Mouse (Mus musculus): Measurements from ENCODE around the gene Ccdc39. TPM values are rescaled to one million over a fixed set of nuclear protein-coding genes. Genes with fewer than 3 reads are reported as not detected.

Gene Ccdc39
- polyA plus RNA-seq (2012; ENCODE audit: insufficient read depth, insufficient read length, low replicate concordance, missing spikeins) = not detected in 2 replicates

DNA sequence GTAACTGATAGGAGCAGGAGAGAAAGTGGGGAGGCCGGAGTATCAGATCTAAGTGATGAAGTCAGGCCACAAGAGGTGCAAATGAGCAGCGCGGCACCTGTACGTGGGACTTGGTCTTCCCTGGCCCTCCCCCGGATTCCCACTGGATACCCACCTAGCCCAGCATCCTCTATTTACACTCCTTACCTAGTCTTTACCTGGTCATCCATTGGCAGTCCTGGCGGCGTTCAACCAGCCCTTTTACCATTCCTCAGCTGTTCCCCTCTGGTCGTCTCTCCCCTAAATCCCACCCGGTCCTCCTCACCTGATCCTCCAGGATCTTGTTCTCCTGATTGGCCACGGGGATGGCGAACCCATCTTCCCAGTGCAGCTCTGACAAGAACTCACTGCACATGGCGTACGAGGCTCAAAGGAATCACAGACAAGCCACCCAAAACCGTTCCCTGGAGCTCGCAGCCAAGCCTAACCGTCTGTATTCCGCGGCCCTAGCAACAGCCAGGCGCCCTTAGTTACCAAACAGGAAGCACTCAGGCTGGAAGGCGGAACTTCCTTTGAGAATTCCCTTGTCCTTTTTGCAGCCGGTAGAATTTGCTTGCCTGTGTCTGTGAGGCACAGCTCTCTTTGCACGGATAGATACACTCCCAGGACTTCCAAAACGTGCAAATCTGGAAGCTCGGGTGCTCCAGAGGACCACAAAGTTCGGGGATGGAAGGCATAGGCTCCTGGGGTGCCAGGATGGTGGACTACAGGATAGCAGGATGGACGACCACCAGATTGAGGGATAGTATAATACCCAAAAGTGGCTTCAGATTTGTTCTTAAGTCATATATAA is at the start of gene Ccdc39:
Gene Ccdc39, minus strand, starts transcription at position 510 of the 832 bp plus-strand sequence.
- Histone ChIP-seq H3K27ac (ENCODE audit: insufficient read depth, low read depth, low read length) (no peak within 1 kb of the TSS), H3K4me3 (ENCODE audit: insufficient read depth, low read depth, low read length) (peak within 1 kb of the TSS; percentile 60), H3K4me1 (ENCODE audit: control insufficient read depth, insufficient read depth, low read length) (peaks cover 4% of the 10 kb centered on the region; the same call in 1 of the 2 replicates)
- TF ChIP-seq CTCF (IDR thresholded peaks at IDR 0.05; ENCODE audit: insufficient read depth, low read depth, low read length) = no peak
- TF ChIP-seq POLR2A (IDR thresholded peaks at IDR 0.05; ENCODE audit: insufficient read depth, low read depth, low read length) = peak; percentile 28; the same call in 1 of the 2 replicates
- 2% methylated on average over 26 of the region's 26 CpGs for WGBS

DNA sequence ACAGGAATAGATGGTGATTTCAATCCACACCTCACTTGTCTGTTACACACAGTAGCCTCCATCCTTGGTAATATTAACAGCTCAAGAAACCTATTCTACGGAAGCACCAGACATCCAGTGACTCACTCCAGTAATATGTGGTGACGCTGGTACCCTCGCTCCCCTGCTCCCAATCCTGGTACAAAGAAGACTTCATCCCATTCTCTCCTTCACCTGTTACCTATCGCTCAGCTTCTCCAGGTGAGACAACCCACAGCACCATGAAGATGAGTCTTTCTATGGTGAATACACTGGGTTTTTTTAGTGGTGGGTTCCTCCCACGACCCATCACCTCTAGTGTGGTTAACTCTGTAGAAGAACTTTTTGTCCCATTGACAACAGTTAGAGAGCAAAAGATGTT is 49.3 kb upstream of the Ccdc39 start:
- no peak overlapping the region for H3K4me3 ChIP-seq (ENCODE audit: insufficient read depth, low read depth, low read length)
- 93% methylated on average over 5 of the region's 5 CpGs for WGBS
- peaks cover 9% of the 10 kb centered on the region; the same call in 1 of the 2 replicates for H3K4me1 ChIP-seq (ENCODE audit: control insufficient read depth, insufficient read depth, low read length)
- H3K27ac ChIP-seq (ENCODE audit: insufficient read depth, low read depth, low read length) = no peak overlapping the region
- TF ChIP-seq CTCF (IDR thresholded peaks at IDR 0.05; ENCODE audit: insufficient read depth, low read depth, low read length) (no peak), POLR2A (IDR thresholded peaks at IDR 0.05; ENCODE audit: insufficient read depth, low read depth, low read length) (no peak)

DNA sequence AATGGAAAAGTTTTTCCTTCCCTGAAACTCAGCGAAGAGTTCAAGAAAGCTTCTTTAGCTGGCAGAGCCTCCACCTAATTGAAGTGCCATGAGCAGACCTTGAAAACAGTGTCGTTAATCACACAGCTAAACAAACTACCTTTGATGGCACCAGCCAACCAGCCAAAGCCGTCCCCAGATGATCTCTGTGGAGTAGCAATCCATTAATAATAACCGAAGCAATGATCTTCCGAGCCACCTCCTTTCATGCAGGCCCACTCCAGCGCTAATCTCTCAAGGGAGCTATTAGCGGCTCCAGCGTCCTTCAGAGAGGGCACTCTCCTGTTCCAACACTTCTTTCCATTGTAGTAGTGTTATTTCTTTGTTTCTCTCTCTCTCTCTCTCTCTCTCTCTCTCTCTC is 43.3 kb upstream of the Ccdc39 start:
- TF ChIP-seq CTCF (IDR thresholded peaks at IDR 0.05; ENCODE audit: insufficient read depth, low read depth, low read length) = no peak
- no peak for TF ChIP-seq POLR2A (IDR thresholded peaks at IDR 0.05; ENCODE audit: insufficient read depth, low read depth, low read length)
- H3K27ac ChIP-seq (ENCODE audit: insufficient read depth, low read depth, low read length) = no peak overlapping the region
- WGBS = 79% methylated on average over 8 of the region's 8 CpGs
- H3K4me1 ChIP-seq (ENCODE audit: control insufficient read depth, insufficient read depth, low read length) = peaks cover 9% of the 10 kb centered on the region; the same call in 1 of the 2 replicates
- H3K4me3 ChIP-seq (ENCODE audit: insufficient read depth, low read depth, low read length) = no peak overlapping the region

DNA sequence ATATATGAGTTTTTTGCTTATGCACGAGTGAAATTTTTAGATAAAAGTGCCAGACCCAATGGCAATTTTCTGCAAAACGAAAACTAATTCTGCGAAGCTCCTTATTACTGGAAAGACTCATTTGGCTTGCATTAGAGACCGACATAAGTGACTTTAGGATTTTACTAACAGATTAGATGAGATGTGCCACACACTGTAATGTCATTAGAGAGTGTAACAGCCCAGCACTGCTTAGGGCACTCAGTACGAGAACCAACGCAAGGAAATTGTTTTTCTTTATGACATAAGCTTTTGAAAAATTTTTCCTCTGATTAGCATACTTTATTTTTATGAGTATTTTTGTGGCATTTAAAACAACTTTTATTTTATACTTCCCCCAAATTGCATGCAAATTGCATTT is 39.0 kb upstream of the Ccdc39 start:
- TF ChIP-seq POLR2A (IDR thresholded peaks at IDR 0.05; ENCODE audit: insufficient read depth, low read depth, low read length) = no peak
- no peak for TF ChIP-seq CTCF (IDR thresholded peaks at IDR 0.05; ENCODE audit: insufficient read depth, low read depth, low read length)
- no peaks in the 10 kb centered on the region for H3K4me1 ChIP-seq (ENCODE audit: control insufficient read depth, insufficient read depth, low read length)
- H3K27ac ChIP-seq (ENCODE audit: insufficient read depth, low read depth, low read length) = no peak overlapping the region
- 92% methylated on average over 6 of the region's 6 CpGs for WGBS
- H3K4me3 ChIP-seq (ENCODE audit: insufficient read depth, low read depth, low read length) = no peak overlapping the region

DNA sequence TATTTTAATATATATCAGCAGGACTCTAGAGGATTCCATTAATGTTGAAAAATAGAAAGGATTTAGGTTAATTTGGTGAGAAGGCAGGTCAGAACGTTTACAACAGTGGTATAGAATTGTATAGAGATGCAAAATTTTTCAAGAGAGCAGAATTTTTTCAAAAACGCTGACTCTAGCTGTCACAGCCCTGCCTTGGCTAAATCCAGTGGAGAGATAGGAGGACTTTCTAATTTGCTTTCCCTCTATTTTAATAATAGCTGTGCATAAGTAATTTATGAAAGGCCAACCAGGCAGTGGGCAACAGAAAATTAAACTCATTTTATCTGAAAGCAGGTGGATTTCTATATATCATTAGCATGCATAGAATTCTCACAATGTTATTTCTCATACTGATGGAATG is 38.6 kb upstream of the Ccdc39 start:
- Histone ChIP-seq H3K4me1 (ENCODE audit: control insufficient read depth, insufficient read depth, low read length) (no peaks in the 10 kb centered on the region), H3K27ac (ENCODE audit: insufficient read depth, low read depth, low read length) (no peak overlapping the region), H3K4me3 (ENCODE audit: insufficient read depth, low read depth, low read length) (no peak overlapping the region)
- 85% methylated on average over 2 of the region's 2 CpGs for WGBS
- no peak for TF ChIP-seq POLR2A (IDR thresholded peaks at IDR 0.05; ENCODE audit: insufficient read depth, low read depth, low read length)
- TF ChIP-seq CTCF (IDR thresholded peaks at IDR 0.05; ENCODE audit: insufficient read depth, low read depth, low read length) = no peak

DNA sequence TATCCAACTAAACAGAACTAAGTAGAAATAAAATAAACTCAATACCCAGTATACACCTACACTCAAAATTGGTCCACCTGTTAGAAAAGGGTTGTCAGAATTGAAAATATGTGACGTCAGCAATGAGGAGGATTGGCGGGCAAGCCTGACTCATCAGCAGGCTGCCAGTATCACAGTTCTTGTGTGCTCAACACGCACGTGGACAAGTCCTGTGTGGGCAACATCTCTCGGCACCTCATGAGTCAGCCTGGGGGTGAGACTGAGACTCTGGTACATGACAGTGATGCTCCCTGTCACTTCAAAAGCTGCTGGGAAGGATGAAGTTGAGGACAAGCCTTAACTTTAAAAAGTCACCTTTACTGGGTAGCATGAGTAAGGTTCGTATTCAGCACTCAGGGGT is 34.6 kb upstream of the Ccdc39 start:
- no peak for TF ChIP-seq POLR2A (IDR thresholded peaks at IDR 0.05; ENCODE audit: insufficient read depth, low read depth, low read length)
- no peak for TF ChIP-seq CTCF (IDR thresholded peaks at IDR 0.05; ENCODE audit: insufficient read depth, low read depth, low read length)
- Histone ChIP-seq H3K4me1 (ENCODE audit: control insufficient read depth, insufficient read depth, low read length) (no peaks in the 10 kb centered on the region), H3K4me3 (ENCODE audit: insufficient read depth, low read depth, low read length) (no peak overlapping the region), H3K27ac (ENCODE audit: insufficient read depth, low read depth, low read length) (no peak overlapping the region)
- 95% methylated on average over 6 of the region's 6 CpGs for WGBS

DNA sequence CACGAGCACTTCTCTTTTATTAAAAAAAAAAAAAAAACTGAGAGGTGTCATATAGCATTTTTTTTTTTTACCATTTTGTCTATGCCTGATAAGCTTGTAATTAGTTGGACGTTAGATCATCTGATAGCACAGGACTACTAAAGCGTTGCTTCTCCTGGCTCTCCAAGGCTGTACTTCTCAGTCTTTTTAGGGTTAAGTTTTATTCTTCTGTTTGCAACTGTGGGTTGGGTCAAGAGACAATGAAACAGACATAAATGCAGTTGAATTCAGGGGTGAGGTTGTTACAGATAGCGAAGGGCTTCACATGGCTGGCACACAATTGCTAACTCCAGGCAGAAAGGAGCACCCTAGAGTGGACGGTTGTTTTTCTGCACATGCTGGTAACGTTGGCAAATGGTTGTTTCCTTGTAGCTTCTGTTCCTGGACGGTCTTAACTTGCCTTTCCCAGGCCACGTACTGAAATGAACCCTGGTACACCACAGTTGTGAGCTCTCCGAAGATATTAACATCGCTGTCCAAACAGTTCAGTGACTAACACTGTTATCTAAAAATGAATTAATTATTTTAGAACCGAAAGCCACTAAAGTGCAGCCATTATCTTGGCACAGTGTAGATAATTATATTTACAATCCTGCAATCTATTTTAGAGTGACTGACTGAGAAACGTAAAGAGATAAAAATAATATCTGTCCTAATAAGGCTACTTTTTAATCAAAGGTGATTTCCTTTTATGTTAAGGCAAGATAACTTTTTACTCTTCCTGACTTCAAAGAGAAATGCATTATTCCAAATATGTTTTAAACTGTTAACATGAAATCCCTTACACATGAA is 30.6 kb upstream of the Ccdc39 start:
- WGBS = 78% methylated on average over 12 of the region's 12 CpGs
- TF ChIP-seq CTCF (IDR thresholded peaks at IDR 0.05; ENCODE audit: insufficient read depth, low read depth, low read length) (no peak), POLR2A (IDR thresholded peaks at IDR 0.05; ENCODE audit: insufficient read depth, low read depth, low read length) (no peak)

DNA sequence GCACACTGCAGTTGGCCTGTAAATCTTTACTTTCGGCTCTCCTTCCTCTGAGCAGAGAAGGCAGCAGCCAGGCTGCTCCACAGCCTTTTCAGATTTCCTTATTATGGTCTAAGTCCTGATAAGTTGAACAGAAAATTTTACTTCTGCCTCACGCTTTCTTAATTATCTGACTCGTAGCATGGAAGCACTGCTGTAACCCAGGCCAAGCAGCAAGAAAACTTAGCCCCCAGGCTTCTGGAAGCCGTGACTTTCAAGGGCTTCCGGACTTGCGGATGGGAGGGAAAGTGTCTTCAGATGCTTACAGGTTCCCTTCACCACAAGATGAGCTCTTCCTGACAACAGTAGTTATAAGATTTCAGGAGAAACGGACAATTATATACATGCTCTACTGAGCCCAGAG is 29.7 kb upstream of the Ccdc39 start:
- Histone ChIP-seq H3K27ac (ENCODE audit: insufficient read depth, low read depth, low read length) (no peak overlapping the region), H3K4me3 (ENCODE audit: insufficient read depth, low read depth, low read length) (no peak overlapping the region), H3K4me1 (ENCODE audit: control insufficient read depth, insufficient read depth, low read length) (no peaks in the 10 kb centered on the region)
- no peak for TF ChIP-seq CTCF (IDR thresholded peaks at IDR 0.05; ENCODE audit: insufficient read depth, low read depth, low read length)
- TF ChIP-seq POLR2A (IDR thresholded peaks at IDR 0.05; ENCODE audit: insufficient read depth, low read depth, low read length) = no peak
- WGBS = 78% methylated on average over 7 of the region's 7 CpGs

More for the DNA sequence above, 30.6 kb upstream of the Ccdc39 start:
- Histone ChIP-seq H3K4me3 (ENCODE audit: insufficient read depth, low read depth, low read length) (no peak overlapping the region), H3K27ac (ENCODE audit: insufficient read depth, low read depth, low read length) (no peak overlapping the region), H3K4me1 (ENCODE audit: control insufficient read depth, insufficient read depth, low read length) (no peaks in the 10 kb centered on the region)

DNA sequence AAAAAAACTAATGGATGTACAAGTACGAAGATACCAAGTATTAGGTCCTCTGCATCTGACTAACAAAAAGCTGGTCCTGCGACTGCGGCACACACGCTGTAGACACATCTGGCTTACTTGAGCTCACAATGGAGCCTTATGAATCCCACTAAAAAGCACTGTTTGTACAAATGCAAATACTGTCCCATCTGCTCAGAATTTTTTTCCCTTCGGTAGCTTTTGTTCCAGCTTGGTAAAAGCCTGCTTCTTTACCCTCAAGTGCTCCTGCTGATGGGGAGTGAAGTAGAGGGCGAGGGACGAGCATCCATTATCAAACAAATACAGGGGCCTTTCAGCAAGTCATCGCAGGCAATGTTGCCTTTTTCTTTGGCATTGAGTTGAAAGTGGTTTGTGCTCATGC is 29.3 kb upstream of the Ccdc39 start:
- Histone ChIP-seq H3K4me1 (ENCODE audit: control insufficient read depth, insufficient read depth, low read length) (no peaks in the 10 kb centered on the region), H3K4me3 (ENCODE audit: insufficient read depth, low read depth, low read length) (no peak overlapping the region), H3K27ac (ENCODE audit: insufficient read depth, low read depth, low read length) (no peak overlapping the region)
- TF ChIP-seq CTCF (IDR thresholded peaks at IDR 0.05; ENCODE audit: insufficient read depth, low read depth, low read length) = no peak
- TF ChIP-seq POLR2A (IDR thresholded peaks at IDR 0.05; ENCODE audit: insufficient read depth, low read depth, low read length) = no peak
- WGBS = 87% methylated on average over 8 of the region's 8 CpGs

All from olfactory bulb, adult 2 months (tissue).